Mouse (Mus musculus) heart, postnatal 0 days (tissue): ENCODE data around the gene Slain1. TPM values are rescaled to one million over a fixed set of nuclear protein-coding genes. Genes with fewer than 3 reads are reported as not detected.

ENCODE experiments used
- ATAC-seq: fragments of 200-750 bp; cut with Nextera tagmentation; 2 replicates; pipeline ENCODE4 v1.8.0; 2017; ENCODE audit warnings: low read depth, moderate number of reproducible peaks, moderate library complexity; ENCODE audit not compliant: insufficient read depth
- DNase-seq: peaks from one replicate; pipeline ENCODE4 v3.0.0-alpha.2; 2016; ENCODE audit warnings: low spot score
- H3K27ac ChIP-seq: fragments of 300-500 bp; sonication (generic); 2 replicates; pipeline ENCODE4 v1.5.1; 2014; ENCODE audit warnings: low read depth, mild to moderate bottlenecking
- H3K27me3 ChIP-seq: fragments of 300-500 bp; sonication (generic); 2 replicates; pipeline ENCODE4 v1.6.1; 2014; ENCODE audit warnings: low read length, mixed read lengths; ENCODE audit not compliant: control insufficient read depth, insufficient read depth
- H3K36me3 ChIP-seq: fragments of 300-500 bp; sonication (generic); replicated peaks from 2 replicates; pipeline ENCODE4 v1.6.1; 2014; ENCODE audit warnings: low read length, mixed read lengths; ENCODE audit not compliant: control insufficient read depth, insufficient read depth
- H3K4me1 ChIP-seq: fragments of 300-500 bp; sonication (generic); 2 replicates; pipeline ENCODE4 v1.6.1; 2014; ENCODE audit warnings: antibody characterized with exemption; ENCODE audit not compliant: control insufficient read depth, insufficient read depth
- H3K4me2 ChIP-seq: fragments of 300-500 bp; sonication (generic); 2 replicates; pipeline ENCODE4 v1.6.1; 2014; ENCODE audit warnings: low read depth, mild to moderate bottlenecking, low read length, moderate library complexity
- H3K4me3 ChIP-seq: fragments of 300-500 bp; sonication (generic); 2 replicates; pipeline ENCODE4 v1.5.1; 2014; ENCODE audit warnings: low read depth, low read length
- H3K9ac ChIP-seq: fragments of 300-500 bp; sonication (generic); replicated peaks from 2 replicates; pipeline ENCODE4 v1.6.1; 2014; ENCODE audit warnings: low read depth, low read length, mixed read lengths
- H3K9me3 ChIP-seq: fragments of 300-500 bp; sonication (generic); replicated peaks from 2 replicates; pipeline ENCODE4 v1.6.1; 2016; ENCODE audit warnings: low read length; ENCODE audit not compliant: control insufficient read depth
- CTCF ChIP-seq: IDR thresholded peaks from 2 replicates; pipeline ENCODE4 v1.5.1; 2016; ENCODE audit warnings: antibody characterized with exemption, control low read depth, low read depth
- EP300 ChIP-seq: IDR thresholded peaks from 2 replicates; pipeline ENCODE4 v1.6.1; 2016; ENCODE audit warnings: antibody characterized with exemption, low read depth
- WGBS: fragments of 180-500 bp; shearing (Covaris S2); extraction: QIAGEN DNeasy Blood & Tissue Kit; methylation state at CpG from one replicate; pipeline ENCODE4 v1.1.7; 2014; 5-methylcytosine and 5-hydroxymethylcytosine counted together
- polyA plus RNA-seq: library from polyadenylated mRNA; unstranded; fragments of >200 nt; fragmentation: Nextera tagmentation; extraction: Ambion mirVana; gene quantifications from 2 replicates; pipeline ENCODE4 v1.2.1, GENCODE M21; 2015
- total RNA-seq: library from RNA; depleted of rRNA; stranded (reverse); fragments of >200 nt; gene quantifications from 2 replicates; pipeline ENCODE4 v1.2.3, GENCODE M21; 2014; ENCODE audit warnings: low replicate concordance

The Slain1 gene
- total and polyA plus RNA-seq, 2 experiments from 2014 or later: 0.16 TPM; not detected in 1

DNA sequence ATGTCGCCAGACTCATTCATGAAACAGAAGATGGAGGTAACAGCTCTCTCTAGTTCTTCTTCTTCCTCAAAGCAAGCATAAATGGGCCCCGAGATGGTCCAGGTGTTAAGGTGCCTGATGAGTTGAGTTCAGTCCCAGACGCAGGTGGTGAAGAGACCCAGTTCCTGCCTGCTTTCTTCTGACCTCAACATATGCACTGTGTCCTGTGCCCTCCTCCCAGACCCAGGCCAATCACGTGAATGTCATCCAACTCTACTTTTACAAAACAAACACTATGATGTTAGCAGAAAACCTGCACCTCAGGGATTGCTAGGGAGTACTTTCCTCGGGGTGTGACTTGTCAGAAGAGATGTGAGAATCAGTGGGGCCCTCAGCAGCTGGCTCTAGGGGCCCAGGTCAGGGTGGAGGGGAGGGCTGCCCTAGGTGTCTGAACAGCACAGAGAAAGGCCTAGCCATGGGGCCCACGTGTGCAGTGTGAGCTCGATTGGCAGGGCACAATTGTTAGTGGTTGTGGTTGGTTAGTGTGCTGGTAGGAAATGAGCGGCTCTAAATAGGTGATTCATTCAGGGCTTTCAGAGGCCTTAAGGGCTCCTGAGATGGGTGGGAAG lies 16.4 kb downstream of the Slain1 start:
- Histone ChIP-seq H3K9ac (no peak overlapping the region), H3K27me3 (no peaks in the 10 kb centered on the region), H3K36me3 (no peaks in the 10 kb centered on the region), H3K4me2 (no peak overlapping the region), H3K27ac (no peak overlapping the region), H3K4me3 (no peak overlapping the region), H3K9me3 (no peaks in the 10 kb centered on the region), H3K4me1 (no peaks in the 10 kb centered on the region)
- ATAC-seq (no peak), DNase-seq (no peak)
- WGBS: 66% methylated on average over 8 of the region's 8 CpGs
- TF ChIP-seq EP300 (no peak), CTCF (no peak)

DNA sequence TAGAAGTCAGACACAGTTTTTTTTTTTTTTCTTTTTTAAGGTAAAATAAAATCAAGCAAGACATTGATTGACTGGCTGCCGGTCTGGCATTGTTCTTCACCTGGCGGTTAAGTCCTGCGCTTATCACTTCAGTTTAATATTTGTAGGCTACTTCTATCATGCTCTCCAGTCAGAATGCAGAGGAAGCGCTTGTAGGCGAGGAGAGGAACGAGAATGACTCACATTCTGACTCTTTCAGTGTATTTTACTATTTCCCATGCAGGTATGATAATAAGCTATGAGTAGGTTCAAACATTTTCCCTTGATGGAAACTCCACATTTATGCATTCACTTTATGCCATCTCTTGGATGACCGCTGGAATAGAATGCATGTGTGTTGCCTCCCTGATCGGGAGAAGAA lies 17.0 kb downstream of the Slain1 start:
- Histone ChIP-seq H3K36me3 (no peaks in the 10 kb centered on the region), H3K4me1 (no peaks in the 10 kb centered on the region), H3K9ac (no peak overlapping the region), H3K27ac (no peak overlapping the region), H3K4me2 (no peak overlapping the region), H3K4me3 (no peak overlapping the region), H3K9me3 (no peaks in the 10 kb centered on the region), H3K27me3 (no peaks in the 10 kb centered on the region)
- DNase-seq (no peak), ATAC-seq (no peak)
- 83% methylated on average over 8 of the region's 8 CpGs for WGBS
- no peak for TF ChIP-seq CTCF
- no peak for TF ChIP-seq EP300

DNA sequence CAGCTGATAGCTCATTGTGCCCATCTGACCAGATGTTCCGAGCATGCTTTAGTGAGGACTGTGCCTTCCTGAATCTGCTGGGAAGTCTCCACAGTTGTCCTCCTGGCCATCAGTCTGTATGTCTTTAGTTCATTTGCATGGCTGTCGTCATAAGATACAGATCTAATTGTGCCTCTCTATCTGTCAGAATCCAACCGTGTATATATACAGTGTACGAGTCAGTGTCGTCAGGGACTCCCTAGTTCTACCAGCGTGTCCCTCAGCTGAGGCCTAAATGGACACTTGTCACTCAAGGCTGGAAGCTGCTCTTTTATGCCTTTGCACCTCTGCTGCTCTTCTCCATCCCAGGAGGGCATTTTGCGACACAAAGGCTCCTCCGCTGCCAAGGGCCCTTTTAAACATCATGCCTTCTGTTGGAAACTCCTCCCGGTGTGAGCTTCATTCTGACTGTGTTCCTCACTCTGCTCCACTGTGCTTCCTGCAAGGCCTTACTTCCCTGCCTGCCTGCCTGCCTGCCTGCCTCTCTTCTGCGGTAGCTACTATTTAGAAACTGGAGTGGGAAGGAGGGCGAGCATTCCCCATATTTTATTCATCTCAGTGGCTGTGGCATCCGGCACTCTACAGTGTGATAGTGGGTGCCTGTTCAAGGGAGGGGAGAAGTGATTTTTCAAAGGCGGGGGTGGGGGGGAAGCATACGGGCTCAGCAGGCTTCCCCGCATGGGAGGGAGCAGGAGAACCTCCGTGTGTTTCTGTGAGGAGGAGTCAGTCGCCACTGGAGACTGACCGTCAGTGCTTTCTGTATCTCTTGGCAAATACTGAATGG lies 29.6 kb downstream of the Slain1 start:
- Histone ChIP-seq H3K27ac (no peak overlapping the region), H3K9me3 (no peaks in the 10 kb centered on the region), H3K27me3 (no peaks in the 10 kb centered on the region), H3K4me2 (peak overlapping the region; percentile 64), H3K9ac (peak overlapping the region; percentile 46), H3K36me3 (no peaks in the 10 kb centered on the region), H3K4me1 (peaks cover 7% of the 10 kb centered on the region; the same call in 1 of the 2 replicates), H3K4me3 (peak overlapping the region; percentile 41)
- TF ChIP-seq EP300 (no peak), CTCF (no peak)
- WGBS: 36% methylated on average over 18 of the region's 18 CpGs
- DNase-seq (no peak), ATAC-seq (no peak)

DNA sequence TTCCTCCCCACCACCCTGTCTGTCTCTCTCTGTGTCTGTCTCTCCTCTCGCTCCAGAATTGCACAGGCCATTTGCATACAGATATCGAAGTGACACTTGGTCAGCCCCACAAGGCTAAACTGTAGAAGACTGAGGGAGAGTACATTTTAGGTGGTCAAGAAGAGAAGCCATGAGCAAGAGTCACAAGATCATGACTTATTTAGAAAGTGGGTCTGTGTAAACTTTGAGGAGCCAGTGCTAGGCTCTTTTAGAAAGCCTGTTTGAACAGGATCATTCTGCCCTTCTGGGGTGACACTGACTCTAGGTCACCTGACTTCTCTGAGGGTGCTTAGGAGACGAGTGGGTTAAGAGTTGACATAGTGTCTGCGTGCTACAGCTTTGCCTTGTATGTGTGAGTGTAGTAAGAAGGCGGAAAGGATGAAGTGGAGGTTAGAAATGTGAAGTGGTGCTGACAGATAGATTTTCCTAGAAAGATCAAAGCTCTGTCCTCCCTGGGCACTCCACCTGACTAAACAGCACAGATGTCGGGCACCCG lies 30.3 kb downstream of the Slain1 start:
- H3K4me1 ChIP-seq: peaks cover 7% of the 10 kb centered on the region; the same call in 1 of the 2 replicates
- DNase-seq (no peak), ATAC-seq (no peak)
- peak overlapping the region; percentile 41 for H3K4me3 ChIP-seq
- H3K9ac ChIP-seq: peak overlapping the region; percentile 46; the same call in 1 of the 2 replicates
- H3K27ac ChIP-seq: no peak overlapping the region
- H3K27me3 ChIP-seq: no peaks in the 10 kb centered on the region
- H3K4me2 ChIP-seq: peak overlapping the region; percentile 64
- H3K9me3 ChIP-seq: no peaks in the 10 kb centered on the region
- WGBS: 31% methylated on average over 7 of the region's 7 CpGs
- no peak for TF ChIP-seq EP300
- no peak for TF ChIP-seq CTCF
- no peaks in the 10 kb centered on the region for H3K36me3 ChIP-seq

DNA sequence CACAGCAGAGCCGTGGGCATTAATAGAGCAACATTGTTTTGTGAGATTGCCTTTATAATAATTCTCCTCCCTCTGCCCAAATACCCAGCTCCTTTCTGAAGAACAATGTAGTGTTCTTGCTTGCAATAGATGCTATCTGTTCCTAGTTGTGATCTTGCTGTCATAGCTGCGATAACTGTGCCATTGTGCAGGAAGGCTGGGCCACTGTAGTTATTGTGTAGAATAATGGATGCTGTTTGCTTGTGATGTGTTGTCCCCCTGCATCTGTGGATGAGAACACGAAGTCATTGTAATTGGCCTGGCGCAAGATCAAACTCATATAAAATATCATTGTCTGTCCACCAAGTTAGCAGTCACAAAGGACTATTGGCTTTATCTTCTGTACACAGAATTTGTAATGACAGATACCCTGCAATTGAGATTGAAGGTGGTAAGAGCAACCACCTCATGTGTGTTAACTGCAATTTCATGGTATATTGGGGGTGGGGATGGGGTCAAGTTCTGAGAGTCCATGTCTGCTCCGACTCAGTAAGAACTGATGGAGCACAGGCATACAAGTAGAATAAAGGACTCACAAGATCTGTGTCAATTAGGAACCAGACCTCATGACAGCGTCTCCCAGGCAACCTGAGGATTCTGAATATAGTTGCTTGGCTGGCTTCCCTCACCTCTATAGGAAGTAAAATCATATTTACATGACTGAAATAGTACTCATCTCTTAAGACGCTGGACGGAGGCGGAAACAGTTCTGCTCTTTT lies 32.8 kb downstream of the Slain1 start:
- no peak overlapping the region for H3K27ac ChIP-seq
- no peak overlapping the region for H3K4me2 ChIP-seq
- H3K36me3 ChIP-seq: no peaks in the 10 kb centered on the region
- DNase-seq (no peak), ATAC-seq (no peak)
- H3K27me3 ChIP-seq: no peaks in the 10 kb centered on the region
- no peak overlapping the region for H3K9ac ChIP-seq
- H3K4me3 ChIP-seq: no peak overlapping the region
- WGBS: 74% methylated on average over 9 of the region's 9 CpGs
- H3K4me1 ChIP-seq: peaks cover 7% of the 10 kb centered on the region; the same call in 1 of the 2 replicates
- TF ChIP-seq EP300 (no peak), CTCF (no peak)
- no peaks in the 10 kb centered on the region for H3K9me3 ChIP-seq
